Mouse (Mus musculus) heart, postnatal 0 days (tissue): ENCODE measurements around the gene Fam227a.

ENCODE experiments used
- CTCF ChIP-seq: IDR thresholded peaks from 2 replicates; pipeline ENCODE4 v1.5.1; 2016; ENCODE audit warnings: antibody characterized with exemption, control low read depth, low read depth
- EP300 ChIP-seq: IDR thresholded peaks from 2 replicates; pipeline ENCODE4 v1.6.1; 2016; ENCODE audit warnings: antibody characterized with exemption, low read depth

DNA sequence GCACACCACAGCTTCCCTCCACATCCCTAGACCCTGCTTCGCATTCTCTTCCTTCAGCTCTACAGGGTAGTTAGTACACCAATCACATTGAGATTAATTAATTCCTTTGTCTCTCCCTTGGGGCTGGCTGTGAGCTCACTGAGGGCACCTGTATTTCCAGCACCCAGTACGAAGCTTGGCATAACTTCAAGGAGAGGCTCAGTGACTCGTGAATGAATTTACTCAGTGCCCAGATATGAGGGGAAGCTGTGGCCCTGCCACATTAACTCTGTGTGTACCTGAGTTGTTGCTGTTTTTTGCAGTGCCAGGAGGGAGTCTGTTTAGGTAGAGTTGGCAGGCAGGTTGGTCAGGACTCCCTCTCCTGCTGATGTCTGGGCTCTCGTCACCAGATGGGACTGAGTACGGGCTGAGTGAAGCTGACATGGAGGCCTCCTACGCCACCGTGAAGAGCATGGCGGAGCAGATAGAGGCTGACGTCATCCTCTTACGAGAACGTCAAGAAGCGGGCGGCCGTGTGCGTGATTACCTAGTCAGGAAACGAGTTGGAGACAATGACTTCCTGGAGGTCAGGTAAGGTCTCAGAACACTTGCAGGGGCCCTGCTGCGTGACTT, 48.0 kb upstream of the Fam227a start:
- TF ChIP-seq CTCF, result no peak
- no peak for TF ChIP-seq EP300
